Mouse (Mus musculus): ENCODE results near the gene Auts2. TPM values are rescaled to one million over a fixed set of nuclear protein-coding genes. Genes with fewer than 3 reads are reported as not detected.

The Auts2 gene
- total RNA-seq, 2 experiments from 2014 or later: 28.8 to 35.3 TPM

DNA sequence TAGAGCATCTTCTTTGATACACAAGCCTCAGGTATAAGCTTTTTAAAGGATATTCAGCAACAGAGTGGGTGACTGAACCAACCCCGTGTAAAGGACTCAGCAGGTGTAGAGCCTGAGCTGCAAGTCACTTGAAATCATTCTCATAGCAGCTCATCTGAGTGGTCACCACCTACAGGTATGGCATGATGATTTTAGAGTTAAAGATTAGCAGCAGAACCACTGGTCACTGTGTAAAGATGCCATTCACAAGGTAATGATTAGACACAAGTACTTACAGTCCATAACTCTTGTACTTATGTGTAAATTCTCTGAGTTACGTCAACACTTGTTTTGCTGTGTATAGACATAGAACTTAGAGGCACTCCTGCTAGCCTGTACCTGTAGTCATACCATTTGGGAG is 327.0 kb downstream of the Auts2 start:
- no peak for DNase-seq
- intact Hi-C loops (cut with DNase I): no loop called here

DNA sequence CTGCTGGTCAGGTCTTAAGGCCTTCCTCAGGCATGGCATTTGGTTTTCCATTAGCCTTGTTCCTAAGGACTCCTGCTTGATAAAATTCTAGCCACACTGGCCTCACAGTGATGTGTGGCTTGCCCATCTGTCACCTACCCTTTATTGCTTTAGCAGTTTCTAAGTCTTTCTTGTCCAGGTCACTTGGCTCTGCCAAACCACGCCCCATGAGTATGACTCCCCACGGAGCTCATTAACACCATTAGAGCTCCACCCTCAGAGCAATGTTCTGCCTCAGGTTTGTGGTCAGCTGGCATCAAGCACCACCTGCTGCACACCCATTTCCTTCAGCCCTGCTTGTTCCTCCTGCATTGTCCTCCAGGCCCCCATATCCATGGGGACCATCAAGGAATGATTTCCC is 330.7 kb downstream of the Auts2 start:
- intact Hi-C loops (cut with DNase I): no loop called here
- DNase-seq: no peak

DNA sequence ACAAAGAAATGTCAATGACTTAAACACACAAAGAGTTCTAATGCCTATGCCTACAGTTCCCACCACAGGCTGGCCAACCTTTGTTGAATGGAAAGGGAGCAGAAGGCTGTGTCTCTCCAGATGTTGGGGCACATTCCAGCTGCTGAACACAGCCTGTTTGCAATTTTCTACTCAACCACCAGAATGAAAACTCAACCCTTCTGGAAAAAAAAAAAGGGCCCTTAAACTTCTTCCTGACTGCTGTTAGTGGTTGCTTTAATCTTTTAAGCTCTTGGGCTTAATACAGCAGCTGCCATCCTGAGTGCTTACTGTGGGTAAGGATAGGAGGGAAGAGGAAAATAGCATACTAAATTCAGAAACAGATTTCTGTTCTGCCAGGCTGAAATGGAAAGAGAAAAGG is 333.4 kb downstream of the Auts2 start:
- intact Hi-C loops (cut with DNase I): no loop called here
- no peak for DNase-seq

DNA sequence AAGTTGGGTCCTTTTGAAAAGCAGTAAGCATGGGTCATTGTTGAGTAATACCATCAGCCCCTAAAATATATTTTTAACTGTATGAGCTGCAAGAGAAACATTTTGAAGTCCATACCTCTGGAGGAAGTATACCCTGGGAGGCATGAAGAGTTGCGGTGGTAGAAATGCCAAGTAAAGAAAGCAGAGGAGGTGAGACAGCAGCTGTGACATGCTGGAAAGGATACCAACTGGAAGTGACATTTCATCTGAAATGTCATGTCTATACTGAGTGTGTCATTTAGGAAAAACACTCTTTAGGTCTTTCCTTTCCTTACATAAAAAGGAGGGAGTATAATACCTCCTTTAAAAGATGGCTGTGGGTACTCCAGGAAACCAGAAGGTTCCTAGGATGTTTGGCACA is 336.9 kb downstream of the Auts2 start:
- intact Hi-C loops (cut with DNase I): no loop called here

DNA sequence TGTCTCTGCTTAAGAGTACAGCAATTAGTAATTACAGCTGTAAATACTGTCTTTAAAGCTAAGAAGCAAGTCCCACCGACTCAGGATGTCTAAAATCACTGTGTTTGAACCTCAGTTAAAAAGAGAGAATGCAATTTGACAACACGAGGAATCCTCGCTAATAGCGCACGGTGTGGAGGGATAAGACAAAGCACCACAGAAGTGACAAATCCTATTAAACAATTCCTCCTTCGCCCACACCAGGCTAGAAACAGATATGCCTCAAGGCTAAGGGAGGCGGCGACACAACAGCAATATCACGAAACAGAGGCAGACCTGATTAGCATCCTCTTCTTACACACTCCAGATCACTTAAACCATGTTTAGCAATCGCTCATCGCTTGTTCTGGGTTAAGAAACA is 339.3 kb downstream of the Auts2 start:
- DNase-seq: no peak
- intact Hi-C loops (cut with DNase I): no loop called here

More for the DNA sequence above, 336.9 kb downstream of the Auts2 start:
- no peak for DNase-seq

DNA sequence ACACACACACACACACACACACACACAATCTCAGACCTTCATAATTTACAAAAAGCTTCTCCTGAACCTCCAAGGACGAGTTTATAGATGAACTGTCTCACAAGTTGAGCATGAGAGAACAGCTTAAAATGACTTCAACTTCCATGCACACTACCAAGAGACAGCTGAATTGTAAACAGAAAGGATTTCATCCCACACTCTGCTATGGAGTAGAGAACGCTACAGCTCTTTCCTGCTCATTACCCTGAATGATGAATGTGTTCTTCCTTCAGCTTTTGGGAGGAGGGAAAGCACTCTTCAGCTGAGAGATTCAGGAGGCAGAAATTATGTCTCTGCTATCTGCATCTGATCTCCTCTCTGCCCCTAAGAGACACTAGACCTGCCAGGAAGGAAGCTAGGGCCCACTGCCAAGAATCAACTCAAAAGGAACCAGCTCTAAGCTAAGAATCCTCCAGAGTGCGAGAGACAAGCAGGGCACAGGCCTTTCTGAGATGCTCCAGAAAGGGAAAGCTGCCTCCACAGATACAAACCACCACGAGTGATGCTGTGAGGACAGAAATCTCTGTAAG is 342.0 kb downstream of the Auts2 start:
- no peak for DNase-seq
- intact Hi-C loops (cut with DNase I): no loop called here

DNA sequence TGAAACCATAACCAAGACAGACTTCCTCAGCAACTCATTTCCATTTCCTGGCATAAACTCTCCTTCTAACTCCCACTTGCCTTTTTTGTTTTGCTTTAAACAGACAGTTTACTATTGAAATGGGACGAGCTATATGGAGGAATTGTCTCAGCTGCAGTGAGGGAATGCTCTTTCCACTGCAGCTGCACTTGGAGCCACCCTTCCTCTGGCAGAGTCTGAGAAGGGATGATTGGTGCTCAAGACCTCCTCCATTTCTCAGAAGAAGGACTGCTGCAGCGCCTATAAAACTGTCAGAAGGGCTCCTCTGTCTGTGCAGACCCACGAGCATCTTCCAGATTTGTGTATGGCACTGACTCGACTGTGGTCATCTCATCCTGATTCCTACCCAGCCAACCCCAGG is 342.5 kb downstream of the Auts2 start:
- intact Hi-C loops (cut with DNase I): no loop called here
- DNase-seq: no peak

DNA sequence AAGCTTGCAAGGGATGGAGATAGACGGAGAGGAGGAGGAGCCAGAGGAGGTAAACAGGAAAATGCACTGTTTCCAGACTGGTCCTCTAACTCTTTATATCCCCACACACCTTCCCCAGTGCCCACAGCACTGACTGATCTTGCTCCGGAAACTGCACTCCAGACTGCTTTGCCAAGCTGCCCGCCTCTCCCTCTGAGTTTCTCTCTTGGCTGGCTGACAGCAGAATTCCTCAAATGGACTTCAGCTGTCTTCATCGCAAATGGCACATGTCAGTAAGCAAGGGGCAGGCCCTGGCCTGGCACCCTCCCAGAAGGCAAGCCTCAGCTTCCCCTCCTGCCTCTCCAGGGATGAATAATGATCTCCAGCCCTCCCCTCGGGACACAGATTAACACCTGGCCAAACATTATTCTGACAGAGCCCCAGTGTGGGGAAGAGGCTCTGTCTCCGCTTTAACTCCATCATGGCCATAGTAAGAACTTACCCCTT is 348.1 kb downstream of the Auts2 start:
- DNase-seq: peak; percentile 18 to 25
- intact Hi-C loops (cut with DNase I): no loop called here

DNA sequence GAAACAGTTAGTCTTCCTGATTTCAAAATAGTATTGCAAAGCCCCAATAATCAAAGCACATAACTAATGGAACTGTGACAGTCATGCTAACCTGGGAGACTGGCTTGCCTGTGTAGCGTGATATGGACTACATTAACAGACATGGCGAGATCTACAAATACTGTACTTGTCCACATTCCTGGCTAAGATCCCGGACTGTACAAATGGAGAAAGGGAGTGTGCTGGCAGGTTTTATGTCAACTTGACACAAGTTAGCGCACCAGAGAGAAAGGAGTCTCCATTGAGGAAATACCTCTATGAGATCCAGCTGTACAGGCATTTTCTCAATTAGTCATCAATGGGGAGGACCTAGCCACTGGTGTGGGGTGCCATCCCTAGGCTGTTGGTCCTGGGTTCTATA is 353.0 kb downstream of the Auts2 start:
- intact Hi-C loops (cut with DNase I): no loop called here

DNA sequence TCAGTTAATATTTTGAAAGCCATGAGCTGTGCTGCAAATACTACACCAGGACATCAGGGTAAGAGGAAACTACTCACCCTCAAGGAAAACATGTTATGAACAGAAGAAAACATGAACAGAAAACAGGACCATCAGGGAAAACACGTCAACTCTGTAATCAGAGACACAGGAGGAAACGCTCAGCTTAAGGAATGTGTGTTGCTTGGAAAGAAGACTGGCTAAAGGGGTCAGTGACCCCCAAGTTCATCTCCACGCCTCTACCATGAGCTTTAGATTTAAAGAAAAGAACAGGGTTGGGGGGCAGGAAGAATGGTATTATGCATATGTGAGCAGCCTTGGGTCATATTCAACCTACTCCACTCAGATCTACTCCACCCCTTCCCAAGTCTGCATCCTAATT is 356.5 kb downstream of the Auts2 start:
- no peak for DNase-seq
- intact Hi-C loops (cut with DNase I): no loop called here

More for the DNA sequence above, 353.0 kb downstream of the Auts2 start:
- DNase-seq: no peak

DNA sequence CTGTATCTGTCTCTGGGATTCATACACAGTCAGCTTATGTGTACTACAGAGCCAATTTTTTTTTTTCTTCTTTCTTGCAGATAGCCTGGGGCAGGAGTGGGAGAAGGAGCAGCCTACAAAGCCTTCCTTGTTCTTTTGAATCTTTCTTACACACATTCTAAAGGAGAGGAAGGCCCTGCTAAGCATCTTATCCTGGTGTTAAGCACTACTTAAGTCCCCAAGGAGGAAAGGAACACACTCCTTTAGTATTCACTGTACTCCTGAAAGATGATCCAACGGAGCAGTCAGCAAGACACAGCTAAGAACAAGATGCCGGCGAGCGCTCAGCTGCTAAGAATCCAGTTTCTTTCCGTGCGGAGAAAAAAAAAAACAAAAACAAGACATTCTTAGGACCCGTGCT is 356.9 kb downstream of the Auts2 start:
- no peak for DNase-seq
- intact Hi-C loops (cut with DNase I): no loop called here

DNA sequence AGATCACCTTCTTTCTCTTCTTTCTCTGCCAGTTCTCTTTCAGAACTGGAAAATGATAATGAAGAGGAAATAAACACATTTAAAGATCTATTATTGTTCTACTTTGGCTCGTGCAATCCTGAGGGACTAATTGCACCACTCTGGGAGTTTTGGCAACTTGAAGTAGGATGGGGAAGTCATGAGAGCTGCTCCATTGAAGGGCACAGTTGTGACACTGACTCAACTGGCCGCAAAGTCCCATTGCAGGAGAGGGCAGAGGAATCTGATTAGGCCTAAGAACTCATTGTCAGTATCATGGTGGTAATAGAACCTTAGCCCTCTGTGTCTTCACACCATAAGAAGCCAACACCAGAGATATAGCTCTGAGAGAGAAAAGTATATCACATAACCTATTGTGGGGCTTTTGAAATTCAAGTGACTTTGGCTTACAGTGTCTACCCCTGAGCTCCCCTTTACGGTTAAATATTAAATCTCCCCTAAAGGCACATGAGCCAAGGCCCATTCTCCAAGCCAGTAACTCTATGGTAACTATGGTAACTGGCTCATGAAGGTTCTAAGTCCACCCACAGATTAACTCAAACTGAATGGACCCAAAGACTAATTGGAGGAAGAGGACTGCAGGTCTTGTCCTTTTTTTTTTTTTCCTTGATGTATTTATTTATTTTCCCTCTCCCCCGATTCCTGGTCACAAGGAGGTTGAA is 358.6 kb downstream of the Auts2 start:
- intact Hi-C loops (cut with DNase I): no loop called here
- DNase-seq: no peak

DNA sequence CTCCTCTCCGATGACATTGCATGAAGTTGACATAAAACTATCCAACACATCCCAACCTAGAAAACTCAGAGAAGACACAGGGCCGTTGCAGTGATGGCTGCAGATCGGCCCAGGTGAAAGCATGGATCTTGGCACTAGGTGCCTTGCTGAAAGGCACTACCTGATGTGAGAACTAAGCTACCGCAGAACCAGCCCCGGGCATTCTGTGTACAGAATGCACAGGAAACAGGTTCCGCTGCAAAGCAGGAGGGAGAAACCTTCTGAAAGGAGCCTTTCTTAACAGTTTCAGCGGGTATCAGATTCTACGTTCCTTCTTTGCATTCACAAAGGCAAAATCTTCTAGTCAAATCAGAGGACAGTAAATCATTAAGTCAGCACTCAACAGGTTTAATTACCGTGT is 361.1 kb downstream of the Auts2 start:
- DNase-seq: no peak
- intact Hi-C loops (cut with DNase I): no loop called here

DNA sequence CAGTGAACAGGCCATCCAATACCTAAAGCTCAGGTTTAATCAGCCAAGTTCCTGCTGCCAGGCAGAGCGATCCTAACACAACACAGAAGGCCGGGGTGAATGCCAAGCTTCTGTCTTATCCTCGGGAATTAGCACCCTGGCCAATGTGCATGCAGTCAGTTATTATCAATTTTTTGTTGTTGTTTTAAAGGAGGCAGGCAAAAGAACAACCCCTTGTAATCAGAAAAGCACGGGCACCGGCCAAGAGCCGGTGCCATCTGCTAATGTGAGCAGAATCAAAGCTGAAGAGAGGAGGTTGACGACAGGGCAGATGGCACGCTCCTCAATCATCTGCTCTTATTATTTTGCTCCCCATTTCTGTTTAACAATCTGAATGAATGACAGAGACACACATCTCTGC is 373.1 kb downstream of the Auts2 start:
- intact Hi-C loops (cut with DNase I): no loop called here
- DNase-seq: peak; percentile 15 to 21

DNA sequence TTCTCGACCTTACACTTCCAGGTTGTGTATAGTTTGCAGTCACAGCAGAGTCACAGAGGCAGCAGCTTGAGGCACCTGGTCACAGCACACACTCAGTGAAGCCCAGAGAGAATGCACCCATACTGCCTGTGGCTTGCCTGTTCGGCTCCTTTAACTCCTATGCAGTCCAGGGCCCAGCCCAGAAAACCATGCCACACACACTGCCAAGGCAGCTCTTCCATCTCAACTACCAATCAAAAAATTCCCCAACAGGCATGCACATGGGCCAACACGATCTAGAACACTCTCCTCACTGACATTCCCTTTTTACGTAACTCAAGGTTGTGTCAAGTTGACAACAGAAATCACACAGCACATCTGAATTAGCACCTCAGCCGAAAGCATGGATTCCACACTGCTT is 374.3 kb downstream of the Auts2 start:
- intact Hi-C loops (cut with DNase I): no loop called here
- no peak for DNase-seq

DNA sequence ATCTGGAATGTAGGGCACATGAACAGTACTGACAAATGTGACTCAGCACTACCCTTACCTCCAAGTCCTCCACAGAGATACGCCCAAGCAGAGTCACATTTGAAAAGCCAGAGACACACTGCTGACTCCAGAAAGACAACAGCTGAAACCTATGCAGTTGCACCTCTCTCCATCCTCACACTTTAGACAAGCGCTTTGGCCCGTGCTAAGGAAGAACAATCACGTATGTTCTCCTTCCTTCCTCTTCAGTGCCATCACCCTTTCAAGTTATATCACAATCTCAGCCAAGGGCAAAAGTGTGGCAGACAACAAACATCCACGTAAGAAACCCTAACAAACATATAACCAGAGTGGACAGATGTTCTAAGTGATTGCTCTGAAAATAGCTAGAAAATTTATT is 374.9 kb downstream of the Auts2 start:
- intact Hi-C loops (cut with DNase I): no loop called here
- DNase-seq: no peak

DNA sequence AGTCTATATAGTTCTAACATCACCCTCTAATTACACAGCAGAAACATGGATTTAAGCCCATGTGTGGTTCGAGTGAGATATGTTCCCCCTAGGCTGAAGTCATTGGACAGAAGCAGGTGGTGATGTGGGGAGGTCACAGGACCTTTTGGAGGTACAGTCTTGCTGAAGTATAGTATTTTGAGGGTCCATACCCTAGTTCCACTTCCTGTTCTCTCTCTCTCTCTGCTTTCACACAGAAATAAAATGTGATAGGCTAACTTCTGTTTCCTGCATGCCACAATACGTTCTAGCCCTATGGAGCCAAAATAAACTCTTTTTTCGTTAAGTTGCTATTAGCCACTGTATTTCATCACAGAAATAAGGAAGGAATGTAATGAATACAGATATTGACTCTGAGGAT is 376.6 kb downstream of the Auts2 start:
- intact Hi-C loops (cut with DNase I): no loop called here
- DNase-seq: no peak

DNA sequence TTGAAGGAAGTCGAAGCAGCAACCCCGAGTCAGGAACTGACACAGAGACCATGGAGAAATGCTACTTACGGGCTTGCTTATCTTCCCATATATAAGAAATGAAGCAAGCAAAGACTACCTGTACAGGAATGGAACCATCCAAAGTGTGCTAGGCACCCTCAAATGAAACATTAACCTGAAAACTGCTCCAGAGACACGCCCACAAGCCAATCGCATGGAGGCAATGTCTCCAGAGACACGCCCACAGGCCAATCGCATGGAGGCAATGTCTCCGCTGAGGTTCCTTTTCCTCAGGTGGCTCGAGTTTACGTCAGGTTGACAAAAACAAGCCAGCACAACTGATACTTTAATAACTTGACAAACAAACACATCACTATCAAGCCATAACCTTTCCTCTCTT is 379.2 kb downstream of the Auts2 start:
- no peak for DNase-seq
- intact Hi-C loops (cut with DNase I): no loop called here

DNA sequence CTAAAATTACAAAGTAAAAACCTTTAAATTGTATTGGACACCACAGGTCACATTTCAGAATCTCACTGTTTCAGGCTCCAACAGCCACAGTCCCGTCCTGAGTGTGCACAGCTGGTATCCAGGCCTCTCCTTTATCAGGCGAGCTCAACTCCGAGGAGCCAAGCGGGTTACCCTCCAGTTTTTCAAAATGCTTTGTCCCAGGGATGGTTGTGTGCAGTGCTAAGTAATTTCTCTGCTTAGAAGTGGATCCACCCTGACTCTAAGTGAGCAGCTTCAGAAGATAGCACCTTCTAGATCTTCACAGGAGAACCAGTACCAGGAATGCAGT is 381.0 kb downstream of the Auts2 start:
- intact Hi-C loops (cut with DNase I): no loop called here
- no peak for DNase-seq

DNA sequence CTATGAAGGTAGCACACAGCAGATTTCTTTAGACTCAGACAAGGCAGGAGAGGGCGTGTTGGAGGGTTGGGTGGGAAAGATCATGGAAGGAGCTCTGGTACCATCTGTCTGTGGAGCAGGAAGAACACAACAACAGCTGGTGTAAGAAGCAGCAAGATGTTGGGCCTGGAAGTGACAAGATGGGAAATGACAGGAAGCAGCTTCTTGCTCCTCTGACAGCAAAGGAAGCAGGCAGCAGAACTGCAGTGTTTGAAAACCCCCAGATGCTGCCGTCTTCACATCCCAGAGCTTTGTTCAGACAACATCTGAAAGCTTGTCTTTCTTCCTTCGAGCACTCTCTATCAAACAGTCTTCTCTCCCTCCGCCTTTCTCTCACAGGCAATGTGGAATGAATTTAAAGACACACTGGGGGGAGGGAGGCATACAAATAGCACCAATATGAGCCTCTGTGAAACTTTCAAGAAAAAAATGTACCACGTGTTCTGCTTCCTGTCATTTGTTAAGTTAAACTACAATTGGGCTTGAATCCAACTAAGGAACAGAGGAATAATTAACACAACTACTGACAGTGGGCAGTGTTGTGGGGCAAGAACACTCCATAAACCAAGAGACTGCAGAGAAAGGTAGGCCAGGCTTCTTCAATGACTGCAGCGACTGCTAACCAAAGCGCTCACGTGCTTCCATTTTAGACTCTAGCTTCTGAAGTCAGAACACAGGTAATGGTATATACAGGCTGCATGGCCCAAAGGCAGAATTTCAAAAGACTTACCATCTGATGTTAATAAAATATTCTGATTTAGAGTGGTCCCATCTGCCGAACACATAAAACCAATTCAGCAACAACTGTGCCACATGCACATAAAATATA is 381.6 kb downstream of the Auts2 start:
- intact Hi-C loops (cut with DNase I): no loop called here

DNA sequence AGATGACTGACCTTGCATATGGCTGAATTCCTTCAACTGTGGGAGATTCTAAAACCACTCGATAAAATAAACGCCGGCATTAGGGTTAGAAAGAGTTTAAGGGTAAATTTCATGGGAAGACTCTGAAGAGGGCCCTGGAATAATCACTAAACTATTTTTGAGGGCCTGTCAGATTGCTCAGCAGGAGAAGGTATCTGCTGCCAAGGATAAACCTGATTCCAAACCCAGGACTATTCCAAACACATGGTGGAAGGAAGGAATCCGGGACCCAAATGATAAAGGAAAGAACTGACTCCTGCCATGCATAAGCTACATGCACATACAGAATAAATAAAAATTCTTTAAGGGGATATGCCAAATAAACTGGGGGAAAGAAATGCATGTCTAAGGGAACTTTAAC is 399.0 kb downstream of the Auts2 start:
- DNase-seq: no peak
- intact Hi-C loops (cut with DNase I): no loop called here

More for the DNA sequence above, 381.6 kb downstream of the Auts2 start:
- no peak for DNase-seq

DNA sequence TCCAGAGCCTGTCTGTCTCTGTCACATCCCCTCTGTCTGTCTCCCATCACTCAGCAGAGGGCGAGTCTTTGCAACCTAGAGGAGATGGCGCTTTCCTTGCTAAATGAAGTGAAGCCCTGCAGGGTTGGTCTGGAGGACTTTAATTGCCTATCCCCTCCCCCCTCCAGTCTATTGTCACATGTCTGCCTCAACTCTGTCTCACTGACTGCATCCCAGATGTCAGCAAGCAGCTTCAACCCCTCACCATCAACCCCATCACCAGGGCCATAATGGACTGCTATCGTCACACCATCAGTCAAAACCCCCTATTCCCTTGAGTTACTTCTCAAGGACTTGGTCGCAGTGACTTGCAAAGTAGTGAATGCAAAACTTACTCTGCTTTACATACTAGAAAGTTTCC is 402.3 kb downstream of the Auts2 start:
- intact Hi-C loops (cut with DNase I): no loop called here
- DNase-seq: no peak
